Mouse (Mus musculus): Measurements from ENCODE around the gene Lgalsl. TPM values are rescaled to one million over a fixed set of nuclear protein-coding genes. Genes with fewer than 3 reads are reported as not detected.

Gene Lgalsl
- total RNA-seq, 2 experiments from 2014 or later: 85.0 to 91.1 TPM

DNA sequence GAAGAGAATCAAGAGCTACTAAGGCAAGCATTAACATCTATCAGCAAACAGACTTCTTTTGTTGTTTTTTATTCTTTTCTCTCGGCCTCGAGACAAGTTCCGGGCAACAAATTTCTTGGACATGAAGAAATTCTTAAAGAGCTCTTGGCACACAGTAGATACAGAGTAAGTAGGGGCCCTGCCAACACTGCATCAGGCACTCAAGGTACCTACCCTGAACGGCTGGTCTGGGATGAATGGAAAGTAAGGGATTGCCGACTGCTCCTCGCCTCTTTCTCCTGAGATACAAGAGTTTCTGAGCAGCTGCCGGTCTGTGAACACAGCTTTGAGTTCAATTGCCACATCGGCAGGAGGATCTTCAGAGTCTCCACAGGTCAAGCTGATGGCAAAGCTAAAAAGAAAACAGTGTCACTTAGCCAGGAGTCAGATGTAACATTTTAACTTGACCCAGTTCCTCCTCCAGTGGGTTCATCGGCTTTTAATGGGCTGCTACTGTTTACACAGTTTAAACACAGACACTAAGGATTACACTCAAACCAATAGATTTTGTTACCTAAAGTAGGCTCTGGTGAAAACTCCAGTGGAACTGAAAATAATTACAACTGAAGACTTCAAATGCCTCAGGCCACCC is 1.7 kb downstream of the Lgalsl start:
- DNase-seq (ENCODE audit: low spot score in 2 of 2): no peak

DNA sequence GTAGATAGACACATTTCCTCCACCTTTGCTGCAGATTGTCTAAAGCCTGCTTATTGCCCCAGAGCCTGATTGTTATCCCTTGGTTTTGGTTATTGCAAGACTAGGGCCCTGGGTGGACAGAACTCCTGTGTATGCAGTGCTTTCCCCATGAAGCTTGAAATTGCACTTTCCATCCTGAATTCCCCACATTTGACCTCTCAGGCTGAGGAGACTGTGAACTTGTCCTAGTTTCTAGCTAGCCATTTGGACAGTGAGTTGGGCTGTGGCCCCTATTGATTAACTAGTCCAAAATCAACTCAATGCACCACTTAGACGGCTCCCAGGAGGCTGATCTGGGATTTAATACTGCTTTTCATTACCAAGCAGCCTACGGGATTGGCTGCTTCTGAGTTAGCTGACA is 6.9 kb downstream of the Lgalsl start:
- DNase-seq (ENCODE audit: low spot score in 2 of 2): no peak

DNA sequence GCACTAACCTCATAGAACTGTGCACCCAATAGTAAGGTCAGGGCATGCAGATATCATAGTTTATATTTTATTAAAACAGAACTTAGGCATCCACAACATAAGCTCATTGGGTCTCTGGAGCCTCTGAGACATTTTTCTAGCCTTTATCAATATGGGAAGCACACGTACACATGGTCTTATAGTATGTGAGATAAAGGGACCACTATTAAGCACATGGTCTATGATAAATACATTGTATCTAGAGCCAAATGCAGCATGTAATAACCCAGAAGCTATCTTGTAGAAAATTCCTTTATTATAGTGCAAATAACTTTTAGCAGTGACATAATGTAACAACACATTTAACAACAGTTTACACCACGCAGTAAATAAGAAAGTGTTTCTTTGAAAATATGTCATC is 7.6 kb downstream of the Lgalsl start:
- no peak for DNase-seq (ENCODE audit: low spot score in 2 of 2)

DNA sequence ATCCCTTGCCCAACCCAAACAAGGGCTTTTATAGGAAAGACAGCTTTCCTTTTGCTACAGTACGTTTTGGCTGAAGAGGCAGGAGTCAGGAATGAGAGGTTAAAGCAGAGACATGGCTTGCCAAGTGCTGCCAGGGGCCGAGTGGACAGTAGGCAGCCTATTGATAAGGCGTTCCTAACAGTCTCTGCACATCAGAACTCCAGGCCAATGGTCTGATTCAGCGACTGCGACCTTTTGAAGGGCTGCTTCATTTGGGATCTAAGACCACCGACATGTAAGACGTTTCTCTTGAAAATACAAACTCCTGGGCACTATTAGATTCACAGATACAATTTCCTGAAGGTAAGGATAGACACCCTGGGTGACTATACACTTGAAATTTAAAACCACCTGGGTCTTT is 9.5 kb downstream of the Lgalsl start:
- no peak for DNase-seq (ENCODE audit: low spot score in 2 of 2)

DNA sequence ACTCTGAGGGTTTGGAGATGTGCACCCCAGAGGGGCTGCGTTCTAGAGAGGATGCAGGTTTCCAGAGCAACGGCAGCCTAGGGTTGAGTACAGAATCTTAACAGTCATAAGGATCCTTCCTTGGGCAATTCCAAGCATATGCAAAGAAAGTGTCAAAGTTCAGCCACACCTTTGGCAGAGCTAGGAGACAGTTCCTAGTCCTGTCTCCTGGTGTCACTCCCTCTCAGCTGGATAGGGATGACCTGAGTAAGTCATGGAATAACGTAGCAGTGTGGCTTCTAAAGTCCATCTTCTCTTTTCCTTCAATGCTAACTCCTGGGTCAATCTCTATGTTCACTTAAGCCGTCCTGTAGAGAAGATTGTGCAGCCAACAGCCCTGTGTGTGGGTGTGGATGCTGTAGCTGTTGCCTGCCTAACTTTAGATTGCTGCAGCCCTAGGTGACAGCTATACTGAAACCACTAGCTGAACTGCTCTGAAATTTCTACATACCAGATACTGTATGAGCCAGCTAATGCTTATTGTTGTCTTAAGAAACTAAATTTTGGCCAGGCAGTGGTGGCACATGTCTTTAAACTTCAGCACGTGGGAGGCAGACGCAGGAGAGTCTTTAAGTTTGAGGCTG is 16.8 kb downstream of the Lgalsl start:
- DNase-seq (ENCODE audit: low spot score in 2 of 2): no peak

DNA sequence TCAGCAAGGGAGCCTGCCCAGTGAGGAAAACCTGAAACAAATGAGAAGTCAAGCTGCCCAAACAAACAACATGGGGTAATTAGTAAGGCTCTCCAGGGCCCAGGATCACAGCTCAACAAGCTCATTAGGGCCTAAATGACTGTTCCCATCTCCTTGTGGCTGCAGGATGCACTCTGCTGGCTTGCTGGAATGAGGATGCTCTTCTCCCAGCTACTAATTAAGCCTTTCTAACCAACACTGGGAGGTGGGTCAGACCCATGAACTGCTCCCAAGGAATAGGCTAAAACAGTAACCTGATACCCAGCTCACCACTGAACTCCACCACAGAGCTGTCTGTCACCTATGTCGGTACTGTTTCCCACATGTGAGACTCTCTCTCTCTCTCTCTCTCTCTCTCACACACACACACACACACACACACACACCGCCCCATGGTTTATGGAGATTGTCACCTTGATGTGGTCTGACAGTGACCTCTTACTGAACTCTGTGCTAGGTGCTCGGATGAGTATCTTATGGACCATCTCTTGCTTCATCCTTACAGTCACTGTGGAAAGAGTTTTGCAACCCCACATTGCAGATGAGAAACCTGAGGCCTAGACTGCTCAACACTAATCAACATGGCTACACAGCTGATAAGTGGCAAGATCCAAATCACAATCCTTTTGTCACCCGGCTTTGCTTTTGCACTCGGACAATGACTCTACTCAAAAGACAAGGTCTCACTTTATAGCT is 18.5 kb downstream of the Lgalsl start:
- no peak for DNase-seq (ENCODE audit: low spot score in 2 of 2)

DNA sequence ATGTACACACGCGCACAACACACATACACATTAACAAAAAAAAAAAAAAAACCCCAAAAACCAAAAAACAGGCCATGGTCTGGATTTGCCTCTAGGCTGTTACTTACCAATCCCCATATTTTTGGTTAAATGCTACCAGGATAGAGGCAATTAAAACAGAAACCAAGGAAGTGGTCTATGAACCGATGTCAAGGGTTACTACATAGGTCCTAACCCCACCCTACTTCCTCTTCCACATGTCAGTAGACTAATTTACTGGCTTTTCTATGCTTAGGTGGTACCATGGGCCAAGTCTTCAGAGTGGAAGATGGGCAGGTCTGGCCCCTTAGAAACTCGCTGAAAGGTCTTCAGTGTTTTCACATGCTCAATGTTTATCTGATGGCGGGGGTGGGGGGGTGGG is 24.2 kb downstream of the Lgalsl start:
- DNase-seq (ENCODE audit: low spot score in 2 of 2): no peak

DNA sequence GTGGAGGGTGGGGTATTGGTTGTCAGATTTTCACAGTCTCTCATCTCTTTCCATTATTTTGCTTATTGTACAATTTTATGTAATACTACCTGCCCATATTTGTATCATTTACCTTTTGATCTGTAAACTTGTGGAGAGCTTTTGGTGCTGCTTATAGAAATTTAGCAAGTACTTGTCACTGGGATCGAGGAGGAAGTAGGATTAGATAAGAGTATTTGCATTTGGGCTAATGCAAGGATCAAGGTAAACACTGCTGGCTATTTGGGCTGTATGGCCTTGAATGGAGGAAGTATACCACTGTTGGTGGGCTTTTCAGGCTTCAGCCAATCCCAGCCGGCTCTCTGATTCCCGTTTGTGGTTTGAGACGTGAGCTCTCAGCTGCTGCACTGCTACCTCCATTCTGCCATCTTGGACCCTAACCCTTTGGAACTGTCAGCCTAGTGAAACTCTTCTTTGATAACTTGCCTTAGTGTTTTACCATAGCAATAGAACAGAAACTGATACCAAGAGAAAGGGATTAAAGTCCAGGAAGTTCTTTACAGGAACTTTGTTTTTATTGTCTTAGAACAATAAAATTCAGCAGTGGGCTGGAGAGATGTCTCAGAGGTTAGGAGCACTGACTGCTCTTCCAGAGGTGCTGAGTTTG is 25.1 kb downstream of the Lgalsl start:
- DNase-seq (ENCODE audit: low spot score in 2 of 2): no peak

DNA sequence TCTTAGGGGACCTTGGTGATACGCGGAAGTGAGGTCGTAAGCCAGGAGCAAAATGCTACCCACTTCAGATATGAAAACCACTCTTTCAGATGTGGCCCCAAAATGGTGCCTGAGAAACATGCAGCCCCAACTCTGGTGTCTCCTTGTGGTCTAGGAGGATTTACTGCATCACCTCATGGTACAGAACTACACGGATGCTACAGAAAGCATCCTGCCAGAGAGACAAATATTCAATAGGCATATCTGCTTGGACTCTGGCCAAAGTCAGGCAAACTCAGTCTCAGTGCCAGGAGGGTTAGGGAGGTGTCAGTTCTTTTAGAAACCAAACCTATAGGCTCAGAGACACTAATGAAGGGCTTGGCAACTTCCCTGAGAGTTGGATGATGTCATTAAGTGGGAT is 26.4 kb downstream of the Lgalsl start:
- DNase-seq (ENCODE audit: low spot score in 2 of 2): no peak

DNA sequence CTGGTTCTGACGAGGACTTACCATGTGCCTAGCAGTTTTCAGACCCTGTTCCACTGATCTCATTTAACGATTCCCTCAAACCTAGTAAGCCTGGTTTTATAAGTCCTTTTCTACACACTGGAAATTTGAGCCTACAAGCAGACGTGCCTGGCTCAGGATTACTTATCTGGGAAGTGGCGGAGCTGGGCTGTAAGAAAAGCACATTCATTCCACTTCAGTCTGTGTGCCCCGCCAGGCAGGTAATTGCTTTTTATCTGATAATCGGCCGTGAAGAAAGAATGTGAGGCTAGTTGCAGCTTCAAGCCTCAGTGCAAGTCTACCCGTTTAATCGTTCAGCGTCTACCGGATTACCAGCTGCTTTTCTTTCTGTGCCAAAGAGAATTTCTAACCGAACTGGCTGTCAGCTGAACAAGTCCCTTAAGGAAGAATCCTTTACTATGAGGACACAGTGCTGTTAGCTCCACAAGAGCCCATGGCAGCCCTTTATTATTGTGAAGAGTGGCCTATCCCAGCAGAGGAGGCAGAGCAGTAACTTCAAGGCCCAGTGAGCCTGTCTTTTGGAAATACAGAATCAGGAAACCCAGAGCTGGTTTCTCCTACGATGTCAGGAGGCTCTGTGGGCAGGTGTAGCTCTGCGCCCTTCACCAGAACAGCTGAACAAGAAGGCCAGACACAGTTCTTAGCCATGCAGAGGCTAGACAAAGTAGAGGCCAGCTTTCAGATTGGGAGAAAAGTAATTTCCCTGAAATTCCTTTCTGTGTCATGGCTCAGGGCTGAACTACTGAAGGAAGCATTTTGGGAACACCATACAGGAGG is 30.4 kb downstream of the Lgalsl start:
- peak in 1 of 2 experiments; percentile 6 for DNase-seq (ENCODE audit: low spot score in 2 of 2)

DNA sequence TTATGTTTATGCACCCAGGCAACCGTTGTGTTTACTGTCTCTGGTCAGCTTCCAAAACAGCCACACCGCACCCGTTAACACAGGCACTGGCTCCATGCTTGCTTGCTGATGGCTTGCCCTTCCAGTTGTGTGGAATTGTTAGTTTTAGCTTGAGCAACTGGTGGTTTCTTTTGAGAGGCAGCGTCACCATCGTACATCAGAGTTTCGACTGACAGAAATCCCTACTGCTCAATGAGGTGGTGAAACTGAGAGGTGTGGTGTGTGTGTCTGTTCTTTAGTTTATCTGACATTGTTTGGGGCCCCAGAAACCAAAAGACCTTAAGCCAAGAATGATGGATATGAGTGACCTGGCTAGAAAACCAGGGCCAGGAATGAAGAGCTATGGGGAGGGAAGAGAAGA is 33.0 kb downstream of the Lgalsl start:
- no peak for DNase-seq (ENCODE audit: low spot score in 2 of 2)

DNA sequence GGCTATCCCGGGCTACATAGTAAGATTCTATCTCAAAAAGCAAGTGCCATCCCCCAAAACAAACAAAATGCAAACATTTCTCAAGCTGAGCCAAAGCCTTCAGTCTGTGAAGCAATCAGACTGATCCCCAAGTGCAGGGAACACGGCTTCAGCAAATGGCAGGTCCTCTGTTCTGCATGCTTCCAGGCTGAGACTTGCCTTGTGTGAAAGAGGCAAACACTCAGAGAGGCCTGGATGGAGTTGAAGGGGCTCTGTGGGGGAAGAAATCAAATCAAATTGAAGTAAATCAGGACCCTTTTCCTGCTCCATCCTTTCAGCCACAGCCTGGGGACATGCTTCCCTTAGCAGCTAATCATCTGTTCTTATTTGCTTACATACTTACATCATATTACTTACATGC is 35.4 kb downstream of the Lgalsl start:
- DNase-seq (ENCODE audit: low spot score in 2 of 2): no peak

DNA sequence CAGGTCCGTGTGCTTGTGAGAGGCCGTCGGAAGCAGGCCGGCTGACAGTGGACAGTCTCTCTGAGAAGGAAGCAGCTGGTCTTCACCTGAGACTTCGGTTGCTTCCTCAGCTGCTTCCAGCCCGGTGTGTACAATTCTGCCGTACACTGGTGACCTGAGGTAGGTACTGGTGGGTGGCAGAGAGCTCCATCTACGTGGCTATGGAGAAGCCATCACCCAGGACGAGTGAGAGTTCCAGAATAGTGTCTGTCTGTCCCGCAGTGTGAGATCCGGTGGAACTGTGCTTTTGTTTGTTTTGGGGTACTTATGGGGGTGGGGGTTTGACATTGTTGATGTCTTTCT is 36.0 kb downstream of the Lgalsl start:
- no peak for DNase-seq (ENCODE audit: low spot score in 2 of 2)

DNA sequence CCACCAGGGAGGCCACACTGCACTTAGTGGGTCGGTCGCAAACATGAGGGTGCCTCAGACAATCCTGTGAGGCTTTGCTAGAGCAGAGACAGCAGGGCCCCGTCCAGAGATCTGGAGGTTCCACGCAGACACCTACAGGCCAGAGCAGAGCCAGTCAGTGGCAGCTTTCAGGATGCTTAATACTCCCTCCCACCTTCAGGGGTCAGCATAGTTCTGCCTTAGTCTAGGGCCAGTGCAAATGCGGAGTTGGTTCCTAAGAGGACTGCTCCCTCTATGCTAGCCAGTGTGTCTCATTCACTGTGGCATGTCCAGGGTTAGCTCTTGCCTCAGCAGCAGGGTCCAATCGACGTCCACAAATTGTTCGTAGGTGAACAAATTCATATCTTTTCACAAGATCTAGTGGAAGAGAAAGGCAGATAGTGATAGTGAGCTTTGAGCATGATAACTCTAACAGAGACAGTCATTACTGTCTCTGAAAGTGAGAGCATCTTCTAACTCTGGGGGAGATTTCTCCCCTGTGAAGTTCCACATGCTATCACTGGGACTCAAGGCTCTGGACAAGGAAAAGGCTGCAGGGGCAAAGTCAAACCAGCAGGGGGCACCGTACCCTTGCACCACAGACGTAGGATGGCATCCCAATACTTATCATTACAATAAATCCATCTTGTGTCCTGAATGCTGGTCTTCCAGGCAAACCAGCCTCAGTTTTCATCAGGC is 36.5 kb downstream of the Lgalsl start:
- DNase-seq (ENCODE audit: low spot score in 2 of 2): peak; percentile 83 to 90

DNA sequence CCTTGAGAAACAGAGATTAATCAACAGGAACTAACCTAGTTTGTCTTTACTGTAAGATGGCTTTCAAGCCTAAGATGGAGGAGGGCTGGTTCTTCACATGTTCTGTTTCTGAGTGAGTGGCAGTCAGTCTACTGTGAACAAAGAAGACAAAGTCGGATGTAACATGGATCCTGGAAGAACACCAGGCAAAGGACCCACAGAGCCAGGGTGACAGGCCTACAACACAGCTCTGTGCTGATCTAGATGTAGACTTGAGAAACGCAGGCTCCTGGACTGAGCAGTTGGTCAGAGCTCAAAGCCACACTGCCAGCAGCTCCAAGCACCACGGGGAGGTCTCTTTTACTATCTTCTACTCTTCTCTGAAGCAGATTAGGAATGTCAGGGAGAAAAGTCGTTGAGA is 37.2 kb downstream of the Lgalsl start:
- no peak for DNase-seq (ENCODE audit: low spot score in 2 of 2)

DNA sequence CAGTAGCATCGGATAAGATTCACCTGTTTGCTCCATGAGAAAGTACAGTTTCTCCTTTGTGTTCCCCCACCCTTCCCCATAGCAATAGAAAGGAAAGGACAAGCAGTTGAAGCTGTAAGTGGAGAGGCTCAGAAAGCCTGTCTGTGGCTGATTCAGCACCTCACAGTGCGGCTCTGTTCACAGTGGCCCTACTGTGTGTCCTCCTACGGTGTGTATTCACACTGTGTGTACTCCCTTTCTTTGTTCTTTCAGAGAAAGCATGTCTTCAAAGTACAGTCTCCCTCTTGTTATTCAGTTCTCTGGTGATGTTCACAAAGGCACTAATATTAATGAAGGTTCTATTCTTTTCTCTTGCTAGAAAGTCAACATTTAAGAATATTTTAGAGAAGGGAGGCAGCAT is 38.2 kb downstream of the Lgalsl start:
- DNase-seq (ENCODE audit: low spot score in 2 of 2): no peak

DNA sequence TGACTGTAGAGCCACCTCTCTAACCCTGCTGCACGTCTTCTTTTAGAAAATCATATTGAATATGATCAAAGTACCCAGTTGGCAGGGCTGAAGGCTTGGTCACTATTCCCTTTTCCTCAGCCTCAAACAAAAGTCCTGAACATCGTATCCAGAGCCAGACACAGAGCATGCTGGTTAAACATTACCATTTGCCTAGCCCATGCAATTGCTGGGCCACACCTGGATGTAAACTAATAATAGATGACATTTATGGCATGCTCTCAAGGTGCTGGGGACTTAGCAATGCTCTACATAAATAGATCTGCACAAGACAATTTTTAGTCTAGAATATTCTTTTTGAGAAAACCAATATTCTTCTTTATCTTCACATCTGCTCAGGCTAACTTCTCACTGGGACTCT is 39.5 kb downstream of the Lgalsl start:
- no peak for DNase-seq (ENCODE audit: low spot score in 2 of 2)

DNA sequence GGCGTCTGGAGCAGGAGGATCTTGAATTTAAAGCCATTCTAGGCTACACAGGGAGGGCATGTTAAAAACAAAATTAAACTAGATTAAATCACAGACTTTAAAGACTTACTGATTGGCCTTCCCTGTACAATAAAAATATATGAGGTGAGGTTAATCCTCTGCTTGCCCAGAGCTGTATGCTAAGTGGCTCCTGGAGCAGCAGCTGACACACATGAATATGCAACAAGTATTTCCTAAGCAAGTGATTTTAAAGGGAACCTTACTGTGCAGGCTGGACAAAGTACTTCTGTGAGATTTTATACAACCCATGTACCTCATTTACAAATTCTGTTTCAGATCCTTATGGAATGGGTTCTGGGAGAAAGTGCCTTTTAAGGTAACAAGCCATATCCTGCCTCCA is 41.8 kb downstream of the Lgalsl start:
- no peak for DNase-seq (ENCODE audit: low spot score in 2 of 2)

DNA sequence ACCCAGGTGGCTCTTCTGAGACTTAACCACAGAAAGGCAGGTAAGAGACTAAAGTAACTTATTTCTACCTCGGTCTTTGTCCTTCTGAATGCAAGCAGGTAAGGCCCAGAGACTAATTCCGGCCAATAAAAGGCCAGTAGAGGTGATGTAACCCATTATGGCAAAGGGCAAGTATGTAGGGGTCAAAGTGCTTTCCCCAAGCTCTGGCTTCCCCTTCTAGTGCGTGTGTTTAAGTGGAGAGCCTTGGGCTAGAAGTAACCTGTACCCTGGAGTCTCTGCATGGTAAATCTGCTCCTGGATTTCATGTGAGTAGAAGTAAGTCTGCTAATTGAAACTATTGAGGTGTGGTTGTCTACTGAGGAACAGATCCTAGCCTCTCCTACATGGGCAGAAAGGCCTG is 42.8 kb downstream of the Lgalsl start:
- no peak for DNase-seq (ENCODE audit: low spot score in 2 of 2)

DNA sequence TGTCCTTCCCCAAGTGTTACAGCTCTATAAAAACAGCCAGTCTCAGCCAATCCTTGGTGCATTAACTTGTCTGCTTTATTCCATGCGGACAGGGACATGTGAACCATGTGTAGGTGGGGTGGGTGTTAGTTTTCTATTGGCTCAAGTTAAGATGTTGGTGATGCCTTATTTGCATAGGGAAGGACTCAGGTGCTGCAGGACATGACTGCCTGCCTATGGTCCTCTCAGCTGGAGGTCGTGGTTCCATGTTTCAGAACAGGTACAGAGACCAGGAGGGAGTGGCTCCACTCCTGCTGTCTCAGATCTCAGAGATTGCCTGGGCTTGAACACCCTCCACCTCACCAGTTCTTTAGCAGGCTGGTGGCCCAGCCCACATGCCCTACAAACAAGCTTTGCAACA is 44.7 kb downstream of the Lgalsl start:
- DNase-seq (ENCODE audit: low spot score in 2 of 2): no peak

DNA sequence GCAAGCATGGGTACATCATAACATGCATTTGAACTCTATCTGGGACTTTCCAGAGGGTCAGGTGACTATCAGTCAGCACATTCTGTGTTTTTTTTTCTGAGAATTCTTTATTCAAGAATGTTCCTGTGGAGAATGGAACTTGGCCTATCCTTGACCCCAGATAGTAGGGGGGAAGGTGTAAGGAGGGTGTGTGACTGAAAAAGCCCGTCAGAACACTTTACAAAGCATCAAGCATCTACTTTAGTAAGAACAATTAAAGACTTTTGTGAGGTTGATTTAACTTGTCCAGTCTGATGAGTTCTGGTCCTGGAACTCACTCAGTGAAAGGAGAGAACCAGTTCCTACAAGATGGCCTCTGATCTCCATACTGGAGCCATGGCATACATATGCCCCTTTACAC is 45.7 kb downstream of the Lgalsl start:
- no peak for DNase-seq (ENCODE audit: low spot score in 2 of 2)

All from layer of hippocampus, postnatal 14 days (tissue).